Comparison of ENCODE assay signal across 28 mouse cellular contexts in the genomic region with DNA sequence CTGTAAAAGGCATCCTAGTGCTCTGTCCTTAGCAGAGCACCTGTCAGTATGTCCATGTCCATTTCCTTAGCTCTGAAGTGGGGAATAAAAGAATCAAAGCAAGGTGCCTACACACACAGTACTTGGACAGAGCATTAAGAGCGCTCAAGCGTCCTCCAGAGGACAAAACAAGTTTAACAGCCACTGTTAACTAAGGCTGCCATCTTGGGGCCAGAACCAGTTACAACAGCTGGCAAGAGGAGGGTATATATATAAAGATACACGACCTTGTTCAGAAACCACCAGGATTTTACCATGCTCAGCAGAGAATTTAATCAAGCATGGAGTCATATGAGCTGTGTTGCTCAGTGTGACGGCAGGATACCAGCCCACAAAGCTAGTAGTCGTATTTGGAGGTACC. TPM values are rescaled to one million over a fixed set of nuclear protein-coding genes. Genes with fewer than 3 reads are reported as not detected.
A peak's percentile ranks its signal among the peaks of the same experiment; 100 is the strongest.
DNase-seq lines count a peak whose midpoint lies in the region; ATAC-seq and TF ChIP-seq lines count a peak whose summit lies in the region.
"Had no signal": no experiment of that assay in that cellular context is flagged by ENCODE, and none has a peak within 500 bp of the region (broad histone marks: within the 10 kb centered on the region; RNA-seq: fewer than 3 reads in every experiment).

No protein-coding gene starts in this region.

- H3K79me2 ChIP-seq in CH12.LX (replicated peaks; ENCODE audit: control insufficient read depth, extremely low read depth, insufficient read depth, poor library complexity, severe bottlenecking) = no peaks in the 10 kb centered on the region

- H3K27ac ChIP-seq in liver, postnatal 0 days (ENCODE audit: low read depth) = no peak overlapping the region
- H3K27ac ChIP-seq in liver, embryonic 11.5 days (ENCODE audit: low read depth, low read length) = no peak overlapping the region
- H3K27ac ChIP-seq in CH12.LX (ENCODE audit: insufficient read depth, low read depth) = no peak overlapping the region
- no peak overlapping the region for H3K27ac ChIP-seq in hindbrain, embryonic 13.5 days
- H3K27ac ChIP-seq: forebrain, embryonic 12.5 days; heart, embryonic 10.5 days; hindbrain, embryonic 14.5 days; kidney, postnatal 0 days; limb, embryonic 12.5 days had no signal

- no peak overlapping the region for H3K4me3 ChIP-seq in liver, postnatal 0 days (ENCODE audit: low read depth, low read length)
- H3K4me3 ChIP-seq in liver, embryonic 11.5 days (ENCODE audit: low read depth, low read length) = no peak overlapping the region
- no peak overlapping the region for H3K4me3 ChIP-seq in CH12.LX (replicated peaks in 1 of 3; ENCODE audit: low read depth in 2 of 3, low read length in 2 of 3, poor library complexity in 1 of 3)
- no peak overlapping the region for H3K4me3 ChIP-seq in hindbrain, embryonic 13.5 days
- H3K4me3 ChIP-seq: forebrain, embryonic 12.5 days; heart, embryonic 10.5 days; limb, embryonic 12.5 days had no signal

- no peak for TF ChIP-seq POLR2A in CH12.LX (IDR thresholded peaks at IDR 0.05; ENCODE audit: low read depth, low read length)

- H3K4me1 ChIP-seq in liver, postnatal 0 days (ENCODE audit: insufficient read depth) = no peaks in the 10 kb centered on the region
- H3K4me1 ChIP-seq in liver, embryonic 11.5 days (replicated peaks; ENCODE audit: control insufficient read depth, insufficient read depth, low read length) = no peaks in the 10 kb centered on the region
- peaks cover 4 to 6% of the 10 kb centered on the region in 2 experiments for H3K4me1 ChIP-seq in CH12.LX (ENCODE audit: control insufficient read depth in 1 of 2, insufficient read depth in 2 of 2)
- 0 out of 2 replicates have a peak, but pooled peaks cover 2% of the 10 kb centered on the region for H3K4me1 ChIP-seq in hindbrain, embryonic 13.5 days (replicated peaks)
- H3K4me1 ChIP-seq: forebrain, embryonic 12.5 days; heart, embryonic 10.5 days; limb, embryonic 12.5 days had no signal

- WGBS in liver, postnatal 0 days (ENCODE audit: insufficient replicate concordance) = 59% methylated on average over 5 of the region's 5 CpGs
- 70% methylated on average over 5 of the region's 5 CpGs for WGBS in liver, embryonic 11.5 days
- 76% methylated on average over 5 of the region's 5 CpGs for WGBS in hindbrain, embryonic 13.5 days

- peak; percentile 48 for TF ChIP-seq RAD21 in CH12.LX (IDR thresholded peaks at IDR 0.05; ENCODE audit: low read depth, low read length)

- no peaks in the 10 kb centered on the region for H3K36me3 ChIP-seq in liver, postnatal 0 days (replicated peaks; ENCODE audit: insufficient read depth, low read length)
- H3K36me3 ChIP-seq in liver, embryonic 11.5 days (ENCODE audit: control insufficient read depth, insufficient read depth, low read length) = no peaks in the 10 kb centered on the region
- no peaks in the 10 kb centered on the region for H3K36me3 ChIP-seq in CH12.LX (replicated peaks in 1 of 2; ENCODE audit: control insufficient read depth in 1 of 2, insufficient read depth in 1 of 2, low read length in 1 of 2)
- H3K36me3 ChIP-seq in hindbrain, embryonic 13.5 days = no peaks in the 10 kb centered on the region
- H3K36me3 ChIP-seq: forebrain, embryonic 12.5 days; heart, embryonic 10.5 days; limb, embryonic 12.5 days had no signal

- H3K27me3 ChIP-seq in liver, postnatal 0 days (ENCODE audit: insufficient read depth, low read length) = no peaks in the 10 kb centered on the region
- no peaks in the 10 kb centered on the region for H3K27me3 ChIP-seq in liver, embryonic 11.5 days (replicated peaks; ENCODE audit: control insufficient read depth, insufficient read depth, low read length)
- H3K27me3 ChIP-seq in CH12.LX (replicated peaks) = no peaks in the 10 kb centered on the region
- H3K27me3 ChIP-seq in hindbrain, embryonic 13.5 days = no peaks in the 10 kb centered on the region
- H3K27me3 ChIP-seq: forebrain, embryonic 12.5 days; limb, embryonic 12.5 days had no signal

- no peak for TF ChIP-seq EP300 in liver, postnatal 0 days (IDR thresholded peaks at IDR 0.05; ENCODE audit: low read depth)
- no peak for TF ChIP-seq EP300 in CH12.LX (IDR thresholded peaks at IDR 0.05; ENCODE audit: low read length)

- DNase-seq in liver, postnatal 0 days = no peak
- DNase-seq in liver, embryonic 11.5 days (ENCODE audit: low spot score) = no peak
- DNase-seq in CH12.LX (ENCODE audit: extremely low read depth) (peak; percentile 23), MEL-GATA-1-ER (ENCODE audit: extremely low read depth, low read depth) (peak; percentile 5)
- DNase-seq in brain, adult 2 months (ENCODE audit: low read depth, low spot score) = peak; percentile 9
- DNase-seq in heart, postnatal 10 days = no peak
- DNase-seq in cerebellum, postnatal 25 days = no peak
- DNase-seq: adrenal gland, postnatal 25 days; B cell, adult 2 months; cerebellum, adult 18-20 months; cerebellum, postnatal 10 days; gastrocnemius, postnatal 25 days; heart, adult 11 months; heart, postnatal 4 days; kidney, adult 2 months; kidney, postnatal 4 days; layer of hippocampus, adult 9-11 months; lung, postnatal 10 days; midbrain, embryonic 14.5 days; retina, postnatal 1 day; right cerebral cortex, postnatal 25 days; thymus, postnatal 25 days had no signal

- H3K4me2 ChIP-seq in liver, postnatal 0 days (ENCODE audit: low read depth, low read length) = no peak overlapping the region
- H3K4me2 ChIP-seq in liver, embryonic 11.5 days = no peak overlapping the region
- H3K4me2 ChIP-seq in CH12.LX (ENCODE audit: insufficient read depth, low read depth, poor library complexity, severe bottlenecking) = no peak overlapping the region
- no peak overlapping the region for H3K4me2 ChIP-seq in hindbrain, embryonic 13.5 days
- H3K4me2 ChIP-seq: forebrain, embryonic 12.5 days; hindbrain, embryonic 14.5 days; limb, embryonic 12.5 days had no signal

- intact Hi-C loops in heart, postnatal 10 days (cut with DNase I) = no loop called here

- no peak for ATAC-seq in liver, postnatal 0 days
- no peak for ATAC-seq in liver, embryonic 11.5 days (replicated peaks; ENCODE audit: low FRiP score)
- ATAC-seq in hindbrain, embryonic 13.5 days (ENCODE audit: low FRiP score) = no peak

- in situ Hi-C loops in CH12.LX (cut with MboI; ENCODE audit: low pct_ligation_motif_present, low pct_unique_long_range_greater_than_20kb, low sequenced_read_pairs) = no loop called here

- dilution Hi-C loops in CH12.LX (cut with MboI; ENCODE audit: extremely low pct_ligation_motif_present, extremely low pct_unique_long_range_greater_than_20kb, low sequenced_read_pairs) = no loop called here

- no peak overlapping the region for H3K9ac ChIP-seq in liver, postnatal 0 days (replicated peaks)
- no peak overlapping the region for H3K9ac ChIP-seq in liver, embryonic 11.5 days (ENCODE audit: low read depth, low read length)
- no peak overlapping the region for H3K9ac ChIP-seq in CH12.LX (ENCODE audit: insufficient read depth, low read depth)
- H3K9ac ChIP-seq in hindbrain, embryonic 13.5 days = no peak overlapping the region
- H3K9ac ChIP-seq: forebrain, embryonic 12.5 days; hindbrain, embryonic 14.5 days; limb, embryonic 12.5 days had no signal

- TF ChIP-seq CTCF in liver, postnatal 0 days (IDR thresholded peaks at IDR 0.05; ENCODE audit: low read depth) = 0 out of 2 replicates have a peak, but pooled peaks have one; percentile 22
- peak in 1 of 2 experiments; percentile 72; a peak in 2 of 4 replicates for TF ChIP-seq CTCF in CH12.LX (conservative IDR thresholded peaks at IDR 0.05 in 1 of 2, IDR thresholded peaks at IDR 0.05 in 1 of 2; ENCODE audit: low read depth in 2 of 2, low read length in 2 of 2)

- H3K9me3 ChIP-seq in liver, postnatal 0 days (ENCODE audit: low read length) = no peaks in the 10 kb centered on the region
- H3K9me3 ChIP-seq in liver, embryonic 11.5 days (ENCODE audit: control insufficient read depth, low read length) = no peaks in the 10 kb centered on the region
- H3K9me3 ChIP-seq in CH12.LX (replicated peaks; ENCODE audit: low read length) = no peaks in the 10 kb centered on the region
- no peaks in the 10 kb centered on the region for H3K9me3 ChIP-seq in hindbrain, embryonic 13.5 days
- H3K9me3 ChIP-seq: forebrain, embryonic 12.5 days; heart, embryonic 10.5 days; limb, embryonic 12.5 days had no signal

TF ChIP-seq in CH12.LX, 34 proteins besides CTCF, POLR2A, EP300 and RAD21:
- TF ChIP-seq ZC3H11A (IDR thresholded peaks at IDR 0.05; ENCODE audit: low read depth, low read length) (no peak), NELFE (IDR thresholded peaks at IDR 0.05; ENCODE audit: low read depth, low read length) (0 out of 2 replicates have a peak, but pooled peaks have one; percentile 8), ZNF384 (IDR thresholded peaks at IDR 0.05; ENCODE audit: low read depth, low read length) (no peak), MAX (IDR thresholded peaks at IDR 0.05; ENCODE audit: low read length) (no peak), SMC3 (IDR thresholded peaks at IDR 0.05; ENCODE audit: low read depth, low read length) (peak; percentile 34), ELF1 (IDR thresholded peaks at IDR 0.05; ENCODE audit: low read depth, low read length) (no peak), MEF2A (IDR thresholded peaks at IDR 0.05; ENCODE audit: borderline replicate concordance, low read depth, low read length) (no peak), GABPA (IDR thresholded peaks at IDR 0.05; ENCODE audit: insufficient replicate concordance, low read depth, low read length) (no peak), CHD2 (IDR thresholded peaks at IDR 0.05; ENCODE audit: low read length) (no peak), BHLHE40 (IDR thresholded peaks at IDR 0.05; ENCODE audit: low read depth, low read length) (no peak), ZKSCAN1 (IDR thresholded peaks at IDR 0.05; ENCODE audit: borderline replicate concordance, low read depth, low read length) (no peak), ZMIZ1 (IDR thresholded peaks at IDR 0.05; ENCODE audit: low read depth, low read length) (no peak), RCOR1 (conservative IDR thresholded peaks at IDR 0.05; ENCODE audit: low read depth, low read length) (no peak)

RNA-seq across cellular contexts. Expression of a gene that starts 16.7 kb away (rescaled TPM):
- 0.34 and 0.60 TPM in 2 replicates for polyA plus RNA-seq in liver, postnatal 0 days (2015; fragmentation: Nextera tagmentation; extraction: Ambion mirVana)
- 1.9 and 2.3 TPM in 2 replicates for polyA plus RNA-seq in liver, embryonic 11.5 days (2014; fragmentation: Nextera tagmentation; extraction: Ambion mirVana)
- 0.21 TPM in 1 of 2 replicates, not detected in the other for total RNA-seq in CH12.LX (2012; rRNA removed)
- 0.07 TPM in 1 of 2 replicates, not detected in the other for total RNA-seq in CH12.LX (2014; rRNA removed)
- polyA plus RNA-seq in CH12.LX (2012; ENCODE audit: insufficient read length, low read depth) = 0.39 and 0.56 TPM in 2 replicates
- 67.2 and 68.6 TPM in 2 replicates for polyA plus RNA-seq in hindbrain, embryonic 13.5 days (2015; fragmentation: Nextera tagmentation; extraction: Ambion mirVana)
- 1 to 10 TPM in 1 of 2 experiments, under 1 TPM in 1; 0.87 to 2.2 TPM for total RNA-seq in heart, postnatal 10 days (2021)

Comparison
In these comparisons a context has a peak if more than half of its experiments do, and no peak if none do; other contexts are left out.
1. DNase-seq: peak in CH12.LX (single experiment), MEL-GATA-1-ER (single experiment) and brain, adult 2 months (single experiment); none in liver, postnatal 0 days (single experiment), liver, embryonic 11.5 days (single experiment), heart, postnatal 10 days (0 of 2) and cerebellum, postnatal 25 days (0 of 2).
2. RNA of a gene that starts 16.7 kb away (polyA plus RNA-seq): 67.2 to 68.6 TPM in hindbrain, embryonic 13.5 days; 1.9 to 2.3 TPM in liver, embryonic 11.5 days, 0.34 to 0.60 TPM in liver, postnatal 0 days and 0.39 to 0.56 TPM in CH12.LX; every median in the first group is over 10 times any median in the second.